Mouse (Mus musculus) forebrain, postnatal 0 days (tissue): ENCODE measurements around the gene Scgb1b18. TPM values are rescaled to one million over a fixed set of nuclear protein-coding genes. Genes with fewer than 3 reads are reported as not detected.
"Not testable (repeated sequence)": the region's sequence is repeated elsewhere in the genome, so short reads cannot be mapped to it uniquely, and the experiment has no call there.

Experiments used
- ATAC-seq: fragments of 200-750 bp; cut with Nextera tagmentation; 2 replicates; pipeline ENCODE4 v1.8.0; 2017; ENCODE audit warnings: mild to moderate bottlenecking, moderate library complexity
- DNase-seq: peaks from one replicate; pipeline ENCODE4 v3.0.0-alpha.2; 2015
- H3K27ac ChIP-seq: fragments of 300-500 bp; sonication (generic); 2 replicates; pipeline ENCODE4 v1.5.1; 2014; ENCODE audit warnings: low read depth, mild to moderate bottlenecking, antibody characterized with exemption, low read length, moderate library complexity, mixed read lengths
- H3K27me3 ChIP-seq: fragments of 300-500 bp; sonication (generic); 2 replicates; pipeline ENCODE4 v1.6.1; 2014; ENCODE audit warnings: mild to moderate bottlenecking, low read length, mixed read lengths; ENCODE audit not compliant: insufficient read depth
- H3K36me3 ChIP-seq: fragments of 300-500 bp; sonication (generic); 2 replicates; pipeline ENCODE4 v1.6.1; 2014; ENCODE audit warnings: mild to moderate bottlenecking, moderate library complexity; ENCODE audit not compliant: insufficient read depth
- H3K4me1 ChIP-seq: fragments of 300-500 bp; sonication (generic); 2 replicates; pipeline ENCODE4 v1.6.1; 2014; ENCODE audit warnings: antibody characterized with exemption; ENCODE audit not compliant: insufficient read depth
- H3K4me2 ChIP-seq: fragments of 300-500 bp; sonication (generic); 2 replicates; pipeline ENCODE4 v1.6.1; 2014; ENCODE audit warnings: low read depth, mild to moderate bottlenecking, moderate library complexity
- H3K4me3 ChIP-seq: fragments of 300-500 bp; sonication (generic); 2 replicates; pipeline ENCODE4 v1.5.1; 2014; ENCODE audit warnings: low read depth, low read length, mixed read lengths
- H3K9ac ChIP-seq: fragments of 300-500 bp; sonication (generic); 2 replicates; pipeline ENCODE4 v1.6.1; 2014; ENCODE audit warnings: mild to moderate bottlenecking
- H3K9me3 ChIP-seq: fragments of 300-500 bp; sonication (generic); 2 replicates; pipeline ENCODE4 v1.6.1; 2016; ENCODE audit warnings: low read length
- WGBS: fragments of 180-500 bp; shearing (Covaris S2); extraction: QIAGEN DNeasy Blood & Tissue Kit; methylation state at CpG from one replicate; pipeline ENCODE4 v1.1.7; 2014; 5-methylcytosine and 5-hydroxymethylcytosine counted together
- polyA plus RNA-seq: library from polyadenylated mRNA; unstranded; fragments of >200 nt; fragmentation: Nextera tagmentation; extraction: Ambion mirVana; gene quantifications from 2 replicates; pipeline ENCODE4 v1.2.1, GENCODE M21; 2015
- total RNA-seq: library from RNA; depleted of rRNA; stranded (reverse); fragments of >200 nt; gene quantifications from 2 replicates; pipeline ENCODE4 v1.2.3, GENCODE M21; 2014; rRNA removed

The Scgb1b18 gene
- not detected in 2 replicates for total RNA-seq
- polyA plus RNA-seq: not detected in 2 replicates

DNA sequence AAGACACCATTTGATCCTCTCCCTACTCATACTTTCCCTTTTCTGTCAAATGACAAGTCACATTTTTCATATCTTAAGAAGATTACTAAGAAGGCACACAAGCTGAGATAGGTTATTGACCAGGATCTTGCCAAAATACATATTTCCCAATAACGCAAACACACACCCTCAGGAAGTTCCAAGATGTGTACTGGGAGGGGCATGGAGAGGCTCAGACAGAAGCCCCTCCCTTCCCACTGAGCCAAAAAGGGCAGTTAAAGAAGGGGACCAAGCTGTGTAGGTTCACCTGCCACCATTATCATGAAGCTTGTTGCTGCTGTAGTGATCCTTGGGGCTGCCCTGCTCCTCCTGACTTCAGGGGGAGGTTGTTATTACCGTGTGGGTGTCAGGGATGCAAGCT lies at the start of gene Scgb1b18:
Gene Scgb1b18, plus strand, starts transcription at position 301 of the 400 bp plus-strand sequence.
- H3K4me1 ChIP-seq, H3K27me3 ChIP-seq, H3K36me3 ChIP-seq, H3K4me3 ChIP-seq, H3K27ac ChIP-seq, H3K9ac ChIP-seq, H3K9me3 ChIP-seq, ATAC-seq, H3K4me2 ChIP-seq, DNase-seq: not testable (repeated sequence)
- no CpG with 5 or more reads among the region's 2 CpGs for WGBS

DNA sequence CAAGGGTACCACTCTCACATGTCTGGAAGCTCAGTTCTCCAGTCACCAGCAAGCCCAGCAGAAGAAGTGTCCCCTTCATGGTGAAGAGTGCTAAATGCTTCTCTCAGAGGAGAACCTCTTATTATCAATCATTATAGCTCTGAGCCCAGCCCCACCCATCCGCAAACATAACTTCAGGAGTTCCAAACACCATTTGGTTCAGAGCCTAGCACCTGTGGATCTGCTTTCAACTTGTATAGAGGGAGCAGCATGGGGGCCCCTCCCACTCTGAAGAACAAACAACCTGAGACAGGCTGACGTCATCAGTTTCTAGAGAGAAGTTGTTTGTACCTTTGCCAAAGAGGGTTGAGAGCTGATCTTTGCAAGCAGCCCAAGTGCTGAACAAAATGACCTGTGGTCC lies 11.6 kb upstream of the Scgb1b18 start, which contains the start of gene Scgb2b18:
Gene Scgb2b18, minus strand, starts transcription at position 101 of the 400 bp plus-strand sequence.
- H3K36me3 ChIP-seq, H3K9me3 ChIP-seq, H3K9ac ChIP-seq, H3K4me1 ChIP-seq, H3K4me3 ChIP-seq, ATAC-seq, H3K27ac ChIP-seq, DNase-seq, H3K4me2 ChIP-seq, H3K27me3 ChIP-seq: not testable (repeated sequence)
- 79% methylated on average over 2 of the region's 2 CpGs for WGBS

Other genes starting within 250 kb of the Scgb1b18 start
- gene Scgb2b17, start 129.0 kb upstream of the Scgb1b18 start, total RNA-seq: not detected in 2 replicates
- gene Scgb2b17, start 129.0 kb upstream of the Scgb1b18 start, polyA plus RNA-seq: not detected in 2 replicates
- not detected in 2 replicates for gene Scgb1b17, start 122.1 kb upstream of the Scgb1b18 start, total RNA-seq
- not detected in 2 replicates for gene Scgb1b17, start 122.1 kb upstream of the Scgb1b18 start, polyA plus RNA-seq
- not detected in 2 replicates for gene Scgb2b18, start 11.7 kb upstream of the Scgb1b18 start, total RNA-seq
- gene Scgb2b18, start 11.7 kb upstream of the Scgb1b18 start, polyA plus RNA-seq: not detected in 2 replicates
- not detected in 2 replicates for gene Scgb2b19, start 94.8 kb downstream of the Scgb1b18 start, total RNA-seq
- not detected in 2 replicates for gene Scgb2b19, start 94.8 kb downstream of the Scgb1b18 start, polyA plus RNA-seq
- gene Scgb1b19, start 101.7 kb downstream of the Scgb1b18 start, total RNA-seq: not detected in 2 replicates
- gene Scgb1b19, start 101.7 kb downstream of the Scgb1b18 start, polyA plus RNA-seq: not detected in 2 replicates
- gene Scgb2b20, start 180.8 kb downstream of the Scgb1b18 start, total RNA-seq: not detected in 2 replicates
- not detected in 2 replicates for gene Scgb2b20, start 180.8 kb downstream of the Scgb1b18 start, polyA plus RNA-seq
- gene Scgb1b20, start 187.7 kb downstream of the Scgb1b18 start, total RNA-seq: not detected in 2 replicates
- gene Scgb1b20, start 187.7 kb downstream of the Scgb1b18 start, polyA plus RNA-seq: not detected in 2 replicates